Mouse (Mus musculus) hindbrain, embryonic 16.5 days (tissue): ENCODE results near the gene Cenpc1. TPM values are rescaled to one million over a fixed set of nuclear protein-coding genes. Genes with fewer than 3 reads are reported as not detected.

ENCODE experiments used
- ATAC-seq: fragments of 200-750 bp; cut with Nextera tagmentation; 2 replicates; pipeline ENCODE4 v1.8.0; 2017; ENCODE audit warnings: moderate TSS enrichment, moderate library complexity
- H3K27ac ChIP-seq: fragments of 300-500 bp; sonication (generic); 2 replicates; pipeline ENCODE4 v1.5.1; 2014; ENCODE audit warnings: low read depth, mild to moderate bottlenecking, control low read depth, low read length, moderate library complexity
- H3K27me3 ChIP-seq: fragments of 300-500 bp; sonication (generic); replicated peaks from 2 replicates; pipeline ENCODE4 v1.6.1; 2014; ENCODE audit warnings: low read length; ENCODE audit not compliant: control insufficient read depth, insufficient read depth
- H3K36me3 ChIP-seq: fragments of 300-500 bp; sonication (generic); 2 replicates; pipeline ENCODE4 v1.6.1; 2014; ENCODE audit warnings: mild to moderate bottlenecking, low read length, moderate library complexity, mixed read lengths; ENCODE audit not compliant: control insufficient read depth, insufficient read depth
- H3K4me1 ChIP-seq: fragments of 300-500 bp; sonication (generic); 2 replicates; pipeline ENCODE4 v1.6.1; 2014; ENCODE audit warnings: low read depth, low read length; ENCODE audit not compliant: control insufficient read depth, insufficient read depth
- H3K4me2 ChIP-seq: fragments of 300-500 bp; sonication (generic); 2 replicates; pipeline ENCODE4 v1.6.1; 2014; ENCODE audit warnings: mild to moderate bottlenecking, low read length, control low read depth, moderate library complexity
- H3K4me3 ChIP-seq: fragments of 300-500 bp; sonication (generic); 2 replicates; pipeline ENCODE4 v1.5.1; 2014; ENCODE audit warnings: mild to moderate bottlenecking, low read length, control low read depth, moderate library complexity
- H3K9ac ChIP-seq: fragments of 300-500 bp; sonication (generic); 2 replicates; pipeline ENCODE4 v1.6.1; 2014; ENCODE audit warnings: low read depth, mild to moderate bottlenecking, control low read depth, low read length, moderate library complexity
- H3K9me3 ChIP-seq: fragments of 300-500 bp; sonication (generic); 2 replicates; pipeline ENCODE4 v1.6.1; 2014; ENCODE audit warnings: mild to moderate bottlenecking, low read length, moderate library complexity; ENCODE audit not compliant: control insufficient read depth
- WGBS: fragments of 180-500 bp; shearing (Covaris S2); extraction: QIAGEN DNeasy Blood & Tissue Kit; methylation state at CpG from one replicate; pipeline ENCODE4 v1.1.7; 2014; 5-methylcytosine and 5-hydroxymethylcytosine counted together
- polyA plus RNA-seq: library from polyadenylated mRNA; unstranded; fragments of >200 nt; fragmentation: Nextera tagmentation; extraction: Ambion mirVana; gene quantifications from 2 replicates; pipeline ENCODE4 v1.2.1, GENCODE M21; 2015

Gene Cenpc1
- polyA plus RNA-seq, 1 experiment from 2014 or later, result 31.0 TPM

GRCm38 (mm10) chr5:86086751-86087150 is 21.4 kb upstream of the Cenpc1 start:
- H3K27ac ChIP-seq, result no peak overlapping the region
- WGBS, result 89% methylated on average over 6 of the region's 6 CpGs

GRCm38 (mm10) chr5:86084979-86085378 is 19.6 kb upstream of the Cenpc1 start:
- Histone ChIP-seq H3K4me1 (no peaks in the 10 kb centered on the region), H3K4me2 (no peak overlapping the region), H3K9me3 (no peaks in the 10 kb centered on the region), H3K9ac (no peak overlapping the region), H3K36me3 (no peaks in the 10 kb centered on the region), H3K27ac (no peak overlapping the region), H3K27me3 (no peaks in the 10 kb centered on the region), H3K4me3 (no peak overlapping the region)
- ATAC-seq, result no peak
- WGBS, result 81% methylated on average over 7 of the region's 7 CpGs

More at GRCm38 (mm10) chr5:86086751-86087150, 21.4 kb upstream of the Cenpc1 start:
- Histone ChIP-seq H3K4me1 (no peaks in the 10 kb centered on the region), H3K36me3 (no peaks in the 10 kb centered on the region), H3K9ac (no peak overlapping the region), H3K4me2 (no peak overlapping the region), H3K9me3 (no peaks in the 10 kb centered on the region), H3K4me3 (no peak overlapping the region), H3K27me3 (no peaks in the 10 kb centered on the region)
- ATAC-seq, result no peak

- no peaks in the 10 kb centered on the region for H3K27me3 ChIP-seq
Measured at GRCm38 (mm10) chr5:86083987-86084386, 18.6 kb upstream of the Cenpc1 start.

GRCm38 (mm10) chr5:86078720-86079334 is 13.4 kb upstream of the Cenpc1 start:
- Histone ChIP-seq H3K4me1 (no peaks in the 10 kb centered on the region), H3K9me3 (no peaks in the 10 kb centered on the region), H3K27ac (no peak overlapping the region), H3K4me2 (no peak overlapping the region), H3K9ac (no peak overlapping the region), H3K4me3 (no peak overlapping the region), H3K27me3 (no peaks in the 10 kb centered on the region), H3K36me3 (no peaks in the 10 kb centered on the region)
- no peak for ATAC-seq
- WGBS, result 86% methylated on average over 3 of the region's 3 CpGs

More at GRCm38 (mm10) chr5:86083987-86084386, 18.6 kb upstream of the Cenpc1 start:
- H3K27ac ChIP-seq, result no peak overlapping the region
- H3K9ac ChIP-seq, result no peak overlapping the region
- no peak overlapping the region for H3K4me3 ChIP-seq
- H3K36me3 ChIP-seq, result no peaks in the 10 kb centered on the region
- no peaks in the 10 kb centered on the region for H3K9me3 ChIP-seq
- no peak for ATAC-seq
- H3K4me1 ChIP-seq, result no peaks in the 10 kb centered on the region
- WGBS, result 87% methylated on average over 6 of the region's 6 CpGs
- no peak overlapping the region for H3K4me2 ChIP-seq

- Histone ChIP-seq H3K4me1 (no peaks in the 10 kb centered on the region), H3K4me3 (no peak overlapping the region), H3K9ac (no peak overlapping the region), H3K9me3 (no peaks in the 10 kb centered on the region), H3K36me3 (no peaks in the 10 kb centered on the region), H3K27ac (no peak overlapping the region), H3K27me3 (no peaks in the 10 kb centered on the region), H3K4me2 (no peak overlapping the region)
- no peak for ATAC-seq
- 89% methylated on average over 4 of the region's 4 CpGs for WGBS
Measured at GRCm38 (mm10) chr5:86072756-86073386, 7.5 kb upstream of the Cenpc1 start.

- peaks cover 4% of the 10 kb centered on the region; the same call in 1 of the 2 replicates for H3K4me1 ChIP-seq
- WGBS, result 74% methylated on average over 7 of the region's 7 CpGs
- H3K9ac ChIP-seq, result no peak within 1 kb of the TSS
- no peak within 1 kb of the TSS for H3K4me2 ChIP-seq
- no peak within 1 kb of the TSS for H3K4me3 ChIP-seq
- H3K36me3 ChIP-seq, result no peaks in the 10 kb centered on the region
- H3K9me3 ChIP-seq, result no peaks in the 10 kb centered on the region
- no peak for ATAC-seq
- H3K27me3 ChIP-seq, result no peaks in the 10 kb centered on the region
- no peak within 1 kb of the TSS for H3K27ac ChIP-seq
Measured at GRCm38 (mm10) chr5:86071538-86071937, 6.2 kb upstream of the Cenpc1 start, which contains the start of gene Stap1. TSS of gene Stap1 (plus strand) at chr5:86071746.

GRCm38 (mm10) chr5:86069121-86069520 is 3.7 kb upstream of the Cenpc1 start:
- no peaks in the 10 kb centered on the region for H3K9me3 ChIP-seq
- H3K9ac ChIP-seq, result no peak overlapping the region
- H3K36me3 ChIP-seq, result no peaks in the 10 kb centered on the region
- H3K4me2 ChIP-seq, result no peak overlapping the region
- WGBS, result 78% methylated on average over 6 of the region's 6 CpGs
- H3K4me3 ChIP-seq, result no peak overlapping the region
- H3K27me3 ChIP-seq, result no peaks in the 10 kb centered on the region
- H3K4me1 ChIP-seq, result peaks cover 4% of the 10 kb centered on the region; the same call in 1 of the 2 replicates
- ATAC-seq, result no peak
- H3K27ac ChIP-seq, result no peak overlapping the region

GRCm38 (mm10) chr5:86068451-86068850 is 3.1 kb upstream of the Cenpc1 start:
- Histone ChIP-seq H3K27me3 (no peaks in the 10 kb centered on the region), H3K4me3 (no peak overlapping the region), H3K9me3 (no peaks in the 10 kb centered on the region), H3K27ac (no peak overlapping the region), H3K9ac (no peak overlapping the region), H3K36me3 (no peaks in the 10 kb centered on the region), H3K4me1 (peaks cover 10% of the 10 kb centered on the region), H3K4me2 (no peak overlapping the region)
- WGBS, result 91% methylated on average over 3 of the region's 3 CpGs
- ATAC-seq, result no peak

- Histone ChIP-seq H3K4me1 (peaks cover 13% of the 10 kb centered on the region), H3K4me3 (peak overlapping the region; percentile 75), H3K9ac (peak overlapping the region; percentile 46), H3K27ac (no peak overlapping the region), H3K4me2 (peak overlapping the region; percentile 59), H3K36me3 (no peaks in the 10 kb centered on the region), H3K27me3 (no peaks in the 10 kb centered on the region), H3K9me3 (no peaks in the 10 kb centered on the region)
- WGBS, result under 1% methylated on average over 17 of the region's 17 CpGs
- peak; percentile 60 for ATAC-seq
Measured at GRCm38 (mm10) chr5:86066551-86066929, 1.2 kb upstream of the Cenpc1 start.
